Mouse (Mus musculus) urinary bladder, postnatal 14 days (tissue): Measurements from ENCODE around the gene Sertad1.

Experiments
- DNase-seq: peaks from one replicate; pipeline ENCODE4 v3.0.0; 2021; ENCODE audit warnings: low spot score

The Sertad1 gene

GRCm38 (mm10) chr7:27486770-27487697 lies at the start of gene Sertad1:
Gene Sertad1 (plus strand): TSS chr7:27486910.
- DNase-seq, result peak; percentile 100

GRCm38 (mm10) chr7:27437544-27437943 lies 49.2 kb upstream of the Sertad1 start:
- DNase-seq, result no peak

- DNase-seq, result no peak
These were observed 46.7 kb upstream of the Sertad1 start for GRCm38 (mm10) chr7:27440014-27440413.

GRCm38 (mm10) chr7:27446051-27446450 lies 40.7 kb upstream of the Sertad1 start:
- DNase-seq, result no peak

GRCm38 (mm10) chr7:27446521-27447418 lies 39.9 kb upstream of the Sertad1 start:
- no peak for DNase-seq

GRCm38 (mm10) chr7:27447419-27448286 lies 39.1 kb upstream of the Sertad1 start, which contains the start of the genes Sptbn4 and Blvrb:
Gene Sptbn4 (minus strand): TSS chr7:27447686.
Gene Blvrb (plus strand): TSS chr7:27447978.
- peak; percentile 99 for DNase-seq

- no peak for DNase-seq
These were observed 38.1 kb upstream of the Sertad1 start for GRCm38 (mm10) chr7:27448421-27449206.

- peak; percentile 83 for DNase-seq
These were observed 37.4 kb upstream of the Sertad1 start for GRCm38 (mm10) chr7:27449256-27449862.

- DNase-seq, result no peak
These were observed 35.4 kb upstream of the Sertad1 start for GRCm38 (mm10) chr7:27451359-27451758.

GRCm38 (mm10) chr7:27452206-27452770 lies 34.4 kb upstream of the Sertad1 start:
- DNase-seq, result no peak

- DNase-seq, result no peak
These were observed 32.1 kb upstream of the Sertad1 start for GRCm38 (mm10) chr7:27454461-27455121.

GRCm38 (mm10) chr7:27455273-27455672 lies 31.4 kb upstream of the Sertad1 start:
- no peak for DNase-seq

- no peak for DNase-seq
These were observed 28.1 kb upstream of the Sertad1 start for GRCm38 (mm10) chr7:27458614-27459013.

- DNase-seq, result no peak
These were observed 27.1 kb upstream of the Sertad1 start for GRCm38 (mm10) chr7:27459640-27460039.

GRCm38 (mm10) chr7:27460477-27460876 lies 26.2 kb upstream of the Sertad1 start:
- no peak for DNase-seq

- no peak for DNase-seq
These were observed 19.1 kb upstream of the Sertad1 start for GRCm38 (mm10) chr7:27467648-27468047.

GRCm38 (mm10) chr7:27471390-27472120 lies 15.2 kb upstream of the Sertad1 start:
- no peak for DNase-seq

- no peak for DNase-seq
These were observed 14.1 kb upstream of the Sertad1 start for GRCm38 (mm10) chr7:27472596-27472995.
